Mouse (Mus musculus) neural tube, embryonic 15.5 days (tissue): ENCODE data around the gene Cnot6. TPM values are rescaled to one million over a fixed set of nuclear protein-coding genes. Genes with fewer than 3 reads are reported as not detected.

ENCODE experiments used
- ATAC-seq: fragments of 200-750 bp; cut with Nextera tagmentation; 2 replicates; pipeline ENCODE4 v1.8.0; 2017; ENCODE audit warnings: mild to moderate bottlenecking, moderate TSS enrichment, moderate library complexity; ENCODE audit not compliant: low FRiP score
- H3K27ac ChIP-seq: fragments of 300-500 bp; sonication (generic); replicated peaks from 2 replicates; pipeline ENCODE4 v1.5.1; 2015; ENCODE audit warnings: mild to moderate bottlenecking, inconsistent platforms
- H3K27me3 ChIP-seq: fragments of 300-500 bp; sonication (generic); replicated peaks from 2 replicates; pipeline ENCODE4 v1.6.1; 2015; ENCODE audit warnings: inconsistent platforms
- H3K36me3 ChIP-seq: fragments of 300-500 bp; sonication (generic); 2 replicates; pipeline ENCODE4 v1.6.1; 2015; ENCODE audit warnings: inconsistent platforms
- H3K4me1 ChIP-seq: fragments of 300-500 bp; sonication (generic); 2 replicates; pipeline ENCODE4 v1.6.1; 2015; ENCODE audit warnings: inconsistent platforms
- H3K4me2 ChIP-seq: fragments of 300-500 bp; sonication (generic); 2 replicates; pipeline ENCODE4 v1.6.1; 2015; ENCODE audit warnings: inconsistent platforms, mild to moderate bottlenecking, moderate library complexity
- H3K4me3 ChIP-seq: fragments of 300-500 bp; sonication (generic); replicated peaks from 2 replicates; pipeline ENCODE4 v1.5.1; 2015; ENCODE audit warnings: mild to moderate bottlenecking, inconsistent platforms
- H3K9ac ChIP-seq: fragments of 300-500 bp; sonication (generic); replicated peaks from 2 replicates; pipeline ENCODE4 v1.6.1; 2015; ENCODE audit warnings: mild to moderate bottlenecking, inconsistent platforms
- H3K9me3 ChIP-seq: fragments of 300-500 bp; sonication (generic); replicated peaks from 2 replicates; pipeline ENCODE4 v1.6.1; 2016; ENCODE audit warnings: inconsistent platforms
- WGBS: fragments of 180-500 bp; shearing (Covaris S2); methylation state at CpG from one replicate; pipeline ENCODE4 v1.1.7; 2015; ENCODE audit warnings: mixed read lengths; 5-methylcytosine and 5-hydroxymethylcytosine counted together
- polyA plus RNA-seq: library from polyadenylated mRNA; unstranded; fragments of >200 nt; fragmentation: Nextera tagmentation; extraction: Ambion mirVana; gene quantifications from 2 replicates; pipeline ENCODE4 v1.2.1, GENCODE M21; 2015

The Cnot6 gene
- polyA plus RNA-seq, 1 experiment from 2014 or later: 31.2 TPM

GRCm38 (mm10) chr11:49737625-49738024 is 25.1 kb upstream of the Cnot6 start:
- Histone ChIP-seq H3K4me1 (no peaks in the 10 kb centered on the region; the same call in 1 of the 2 replicates), H3K27me3 (no peaks in the 10 kb centered on the region), H3K27ac (no peak overlapping the region), H3K9me3 (no peaks in the 10 kb centered on the region), H3K9ac (no peak overlapping the region), H3K36me3 (no peaks in the 10 kb centered on the region), H3K4me3 (no peak overlapping the region), H3K4me2 (no peak overlapping the region)
- no peak for ATAC-seq
- WGBS: 50% methylated on average over 1 of the region's 1 CpGs

- H3K4me2 ChIP-seq: no peak overlapping the region
- no peaks in the 10 kb centered on the region for H3K9me3 ChIP-seq
- no peak for ATAC-seq
- no peaks in the 10 kb centered on the region; the same call in 1 of the 2 replicates for H3K4me1 ChIP-seq
- no peak overlapping the region for H3K4me3 ChIP-seq
- H3K27me3 ChIP-seq: no peaks in the 10 kb centered on the region
- WGBS: 82% methylated on average over 11 of the region's 11 CpGs
- no peaks in the 10 kb centered on the region for H3K36me3 ChIP-seq
- H3K9ac ChIP-seq: no peak overlapping the region
- H3K27ac ChIP-seq: no peak overlapping the region
Observed at GRCm38 (mm10) chr11:49734771-49735170, 22.2 kb upstream of the Cnot6 start.

- no peak overlapping the region for H3K9ac ChIP-seq
- WGBS: 92% methylated on average over 5 of the region's 5 CpGs
- no peak overlapping the region for H3K4me2 ChIP-seq
- no peak overlapping the region for H3K27ac ChIP-seq
- no peaks in the 10 kb centered on the region for H3K27me3 ChIP-seq
- no peaks in the 10 kb centered on the region for H3K4me1 ChIP-seq
- no peak overlapping the region for H3K4me3 ChIP-seq
- ATAC-seq: no peak
- H3K36me3 ChIP-seq: no peaks in the 10 kb centered on the region
- H3K9me3 ChIP-seq: no peaks in the 10 kb centered on the region
Observed at GRCm38 (mm10) chr11:49730275-49730948, 17.9 kb upstream of the Cnot6 start.

GRCm38 (mm10) chr11:49727877-49728276 is 15.4 kb upstream of the Cnot6 start:
- Histone ChIP-seq H3K9me3 (no peaks in the 10 kb centered on the region), H3K4me1 (no peaks in the 10 kb centered on the region), H3K4me3 (no peak overlapping the region), H3K36me3 (no peaks in the 10 kb centered on the region), H3K9ac (no peak overlapping the region), H3K27ac (no peak overlapping the region), H3K27me3 (no peaks in the 10 kb centered on the region), H3K4me2 (no peak overlapping the region)
- 13% methylated on average over 3 of the region's 3 CpGs for WGBS
- ATAC-seq: peak; percentile 81

- H3K27me3 ChIP-seq: no peaks in the 10 kb centered on the region
- H3K4me2 ChIP-seq: no peak overlapping the region
- H3K9ac ChIP-seq: no peak overlapping the region
- 68% methylated on average over 8 of the region's 8 CpGs for WGBS
- no peak for ATAC-seq
- no peaks in the 10 kb centered on the region for H3K36me3 ChIP-seq
- H3K4me1 ChIP-seq: no peaks in the 10 kb centered on the region
- no peak overlapping the region for H3K4me3 ChIP-seq
- no peak overlapping the region for H3K27ac ChIP-seq
- no peaks in the 10 kb centered on the region for H3K9me3 ChIP-seq
Observed at GRCm38 (mm10) chr11:49726800-49727199, 14.3 kb upstream of the Cnot6 start.

GRCm38 (mm10) chr11:49724676-49725075 is 12.2 kb upstream of the Cnot6 start:
- Histone ChIP-seq H3K4me2 (no peak overlapping the region), H3K9me3 (no peaks in the 10 kb centered on the region), H3K27me3 (no peaks in the 10 kb centered on the region), H3K9ac (no peak overlapping the region), H3K36me3 (no peaks in the 10 kb centered on the region), H3K4me3 (no peak overlapping the region), H3K27ac (no peak overlapping the region), H3K4me1 (no peaks in the 10 kb centered on the region)
- WGBS: 76% methylated on average over 2 of the region's 2 CpGs
- no peak for ATAC-seq

- Histone ChIP-seq H3K9ac (no peak overlapping the region), H3K27me3 (no peaks in the 10 kb centered on the region), H3K4me3 (no peak overlapping the region), H3K36me3 (no peaks in the 10 kb centered on the region), H3K9me3 (no peaks in the 10 kb centered on the region), H3K4me1 (no peaks in the 10 kb centered on the region), H3K4me2 (no peak overlapping the region), H3K27ac (no peak overlapping the region)
- no peak for ATAC-seq
- 57% methylated on average over 2 of the region's 2 CpGs for WGBS
Observed at GRCm38 (mm10) chr11:49723281-49723680, 10.8 kb upstream of the Cnot6 start.

GRCm38 (mm10) chr11:49722692-49723091 is 10.2 kb upstream of the Cnot6 start:
- 81% methylated on average over 6 of the region's 6 CpGs for WGBS
- no peaks in the 10 kb centered on the region for H3K36me3 ChIP-seq
- no peak overlapping the region for H3K27ac ChIP-seq
- H3K27me3 ChIP-seq: no peaks in the 10 kb centered on the region
- H3K4me1 ChIP-seq: no peaks in the 10 kb centered on the region
- no peaks in the 10 kb centered on the region for H3K9me3 ChIP-seq
- no peak for ATAC-seq
- no peak overlapping the region for H3K4me3 ChIP-seq
- H3K9ac ChIP-seq: no peak overlapping the region
- no peak overlapping the region for H3K4me2 ChIP-seq

- H3K27ac ChIP-seq: no peak overlapping the region
- ATAC-seq: no peak
- no peak overlapping the region for H3K4me3 ChIP-seq
- 95% methylated on average over 1 of the region's 1 CpGs for WGBS
- H3K4me1 ChIP-seq: no peaks in the 10 kb centered on the region
- H3K9me3 ChIP-seq: no peaks in the 10 kb centered on the region
- H3K36me3 ChIP-seq: no peaks in the 10 kb centered on the region
- H3K9ac ChIP-seq: no peak overlapping the region
- no peaks in the 10 kb centered on the region for H3K27me3 ChIP-seq
- H3K4me2 ChIP-seq: no peak overlapping the region
Observed at GRCm38 (mm10) chr11:49721358-49721757, 8.8 kb upstream of the Cnot6 start.

GRCm38 (mm10) chr11:49719466-49720151 is 7.1 kb upstream of the Cnot6 start:
- Histone ChIP-seq H3K4me1 (no peaks in the 10 kb centered on the region), H3K9ac (no peak overlapping the region), H3K4me2 (no peak overlapping the region), H3K9me3 (no peaks in the 10 kb centered on the region), H3K36me3 (no peaks in the 10 kb centered on the region), H3K27ac (no peak overlapping the region), H3K27me3 (no peaks in the 10 kb centered on the region), H3K4me3 (no peak overlapping the region)
- no peak for ATAC-seq
- 92% methylated on average over 8 of the region's 8 CpGs for WGBS

GRCm38 (mm10) chr11:49713336-49714334 is 1.1 kb upstream of the Cnot6 start:
- peak overlapping the region; percentile 96 for H3K4me3 ChIP-seq
- H3K9ac ChIP-seq: peak overlapping the region; percentile 47
- peak overlapping the region; percentile 81 for H3K27ac ChIP-seq
- H3K4me1 ChIP-seq: peaks cover 37% of the 10 kb centered on the region
- H3K27me3 ChIP-seq: no peaks in the 10 kb centered on the region
- 30% methylated on average over 20 of the region's 20 CpGs for WGBS
- peak overlapping the region; percentile 73 for H3K4me2 ChIP-seq
- ATAC-seq: peak; percentile 12; the same call in 1 of the 2 replicates
- no peaks in the 10 kb centered on the region for H3K9me3 ChIP-seq
- H3K36me3 ChIP-seq: no peaks in the 10 kb centered on the region
